Mouse (Mus musculus): ENCODE data around the gene Ninj2. TPM values are rescaled to one million over a fixed set of nuclear protein-coding genes. Genes with fewer than 3 reads are reported as not detected.
A peak's percentile ranks its signal among the peaks of the same experiment; 100 is the strongest.

Gene Ninj2
- polyA plus RNA-seq, 1 experiment = 4.5 TPM

GRCm38 (mm10) chr6:120126456-120126855 is 33.3 kb downstream of the Ninj2 start:
- DNase-seq (ENCODE audit: extremely low spot score in 1 of 2, low spot score in 1 of 2) = no peak

- no peak for DNase-seq (ENCODE audit: extremely low spot score in 1 of 2, low spot score in 1 of 2)
Observed at GRCm38 (mm10) chr6:120127321-120127720, 34.2 kb downstream of the Ninj2 start.

DNA sequence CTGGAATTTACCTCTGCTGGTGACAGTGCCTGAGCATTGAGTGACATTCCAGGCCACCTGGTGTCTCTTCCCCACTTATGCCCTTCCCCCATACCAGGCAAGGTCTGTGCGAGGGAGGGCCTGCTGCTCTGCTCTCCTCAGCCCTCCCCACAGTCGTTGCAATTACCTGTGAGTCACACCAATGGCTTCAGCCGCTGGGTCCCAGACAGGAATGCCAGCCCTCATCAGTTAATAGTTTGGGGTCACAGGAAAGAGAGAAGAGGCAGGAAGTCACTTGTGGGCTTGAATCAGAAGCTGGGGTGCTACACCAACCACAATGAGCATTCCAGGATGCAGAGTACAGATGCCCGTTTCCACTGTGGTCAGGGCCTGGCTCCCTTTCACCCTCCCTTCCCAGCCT is 41.6 kb downstream of the Ninj2 start:
- no peak for DNase-seq (ENCODE audit: extremely low spot score in 1 of 2, low spot score in 1 of 2)

DNA sequence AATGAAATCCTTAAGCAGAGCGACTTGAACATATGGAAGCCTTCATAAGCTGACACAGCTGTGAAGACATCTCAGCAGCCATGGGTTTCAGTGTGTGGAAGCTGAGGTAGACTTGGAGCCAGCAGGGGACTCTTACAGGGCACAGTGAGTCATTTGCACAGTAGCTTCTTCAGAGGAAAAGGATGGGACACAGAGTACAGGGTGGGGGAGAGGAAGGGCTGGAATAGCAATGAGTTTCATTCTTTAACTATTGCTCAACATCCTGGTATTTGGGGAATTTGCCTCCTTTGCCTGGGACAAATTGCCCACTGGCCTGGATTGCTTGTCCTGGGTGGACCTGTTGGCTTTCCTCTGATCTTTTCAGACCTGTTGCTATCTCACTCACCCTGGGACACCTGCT is 52.3 kb downstream of the Ninj2 start:
- peak in 1 of 2 experiments; percentile 23 for DNase-seq (ENCODE audit: extremely low spot score in 1 of 2, low spot score in 1 of 2)

DNA sequence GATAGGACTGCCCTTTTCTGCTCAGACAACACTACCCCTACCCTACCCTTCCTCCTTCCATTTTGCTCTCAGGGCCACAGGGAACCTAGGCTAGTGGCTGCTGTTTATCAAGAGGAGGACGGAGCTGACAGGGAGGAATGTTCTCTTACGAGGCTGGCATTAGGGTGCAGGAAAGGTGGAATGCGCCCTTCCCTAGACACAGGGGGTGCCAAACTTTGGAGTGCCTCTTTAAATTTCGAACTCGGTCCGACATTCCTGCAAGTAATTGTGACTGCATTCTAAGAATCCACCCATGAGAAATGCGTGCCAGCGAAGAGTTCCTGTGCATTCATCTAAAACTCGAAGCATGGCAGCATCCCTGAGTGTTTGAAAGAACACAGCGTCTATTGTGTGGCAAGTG is 53.5 kb downstream of the Ninj2 start:
- DNase-seq (ENCODE audit: extremely low spot score in 1 of 2, low spot score in 1 of 2) = no peak

DNA sequence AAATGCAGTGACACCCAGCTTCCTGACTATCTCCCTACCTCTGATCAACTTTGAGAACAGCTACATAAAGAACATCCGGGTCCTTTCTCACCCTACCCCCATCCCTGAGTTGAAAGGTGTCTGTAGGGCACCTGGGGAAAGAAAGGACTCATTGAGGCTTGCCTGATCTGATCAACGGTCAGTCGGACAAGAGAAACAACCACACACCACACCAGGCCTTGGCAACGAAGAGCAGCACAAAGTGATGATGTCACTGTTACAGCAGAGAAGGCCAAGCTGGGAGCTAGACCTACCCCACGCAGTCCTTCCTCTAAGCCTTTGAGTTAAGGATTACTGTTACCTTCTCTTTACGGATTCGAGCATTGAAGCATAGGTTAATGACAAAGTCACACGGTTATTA is 54.3 kb downstream of the Ninj2 start:
- DNase-seq (ENCODE audit: extremely low spot score in 1 of 2, low spot score in 1 of 2) = no peak

DNA sequence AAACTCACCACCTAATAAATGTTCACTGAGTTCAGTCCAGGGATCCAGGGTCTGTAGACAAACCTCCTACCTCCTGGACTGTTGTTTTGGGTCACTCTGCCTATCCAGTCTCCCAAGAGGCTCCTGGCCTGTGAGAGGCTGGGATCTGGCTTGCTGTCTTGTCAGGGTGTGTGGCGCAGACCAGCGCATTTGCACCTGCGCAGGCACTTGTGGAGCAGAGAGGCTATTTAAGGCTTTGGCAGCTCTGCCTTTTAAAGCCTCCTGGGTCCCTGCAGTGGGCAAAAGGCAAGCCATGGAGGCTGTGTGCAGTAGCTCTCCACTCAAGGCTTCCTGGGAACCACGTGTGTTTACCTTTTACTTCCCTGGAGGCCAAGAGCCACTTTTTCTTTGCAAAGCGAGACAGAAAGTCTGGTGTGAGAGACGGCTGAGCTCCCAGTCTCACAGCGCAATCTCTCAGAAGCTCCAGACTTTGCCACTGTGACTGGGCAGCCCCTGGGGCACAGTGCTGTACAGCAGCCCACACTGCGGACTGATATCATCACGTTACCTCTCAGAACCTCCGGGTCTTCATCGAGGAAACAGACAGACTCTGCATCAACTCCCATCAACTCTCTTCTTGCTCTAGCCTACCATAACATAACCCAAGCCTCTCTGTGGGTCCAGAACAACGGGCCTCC is 55.7 kb downstream of the Ninj2 start:
- DNase-seq (ENCODE audit: extremely low spot score in 1 of 2, low spot score in 1 of 2) = no peak

- no peak for DNase-seq (ENCODE audit: extremely low spot score in 1 of 2, low spot score in 1 of 2)
Observed at GRCm38 (mm10) chr6:120149458-120150120, 56.4 kb downstream of the Ninj2 start.

DNA sequence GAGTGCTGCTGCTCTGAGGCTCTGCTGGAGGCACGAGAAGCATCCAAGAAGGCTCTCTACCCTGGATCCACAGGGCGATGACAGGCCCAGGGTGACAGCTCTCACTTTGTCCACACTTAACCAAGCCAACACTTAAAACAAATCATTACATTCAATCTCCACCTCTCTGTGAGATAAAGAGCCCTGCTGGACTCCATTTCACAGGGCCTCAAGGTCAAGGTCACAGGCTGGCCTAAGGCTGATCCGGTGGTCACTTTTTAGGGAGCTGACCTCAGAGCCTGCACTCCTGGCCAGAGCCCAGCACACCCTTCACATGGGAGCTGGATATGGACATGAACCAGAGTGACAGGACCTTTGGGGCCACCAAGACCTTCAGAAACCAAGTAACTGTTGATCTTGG is 57.1 kb downstream of the Ninj2 start:
- no peak for DNase-seq (ENCODE audit: extremely low spot score in 1 of 2, low spot score in 1 of 2)

DNA sequence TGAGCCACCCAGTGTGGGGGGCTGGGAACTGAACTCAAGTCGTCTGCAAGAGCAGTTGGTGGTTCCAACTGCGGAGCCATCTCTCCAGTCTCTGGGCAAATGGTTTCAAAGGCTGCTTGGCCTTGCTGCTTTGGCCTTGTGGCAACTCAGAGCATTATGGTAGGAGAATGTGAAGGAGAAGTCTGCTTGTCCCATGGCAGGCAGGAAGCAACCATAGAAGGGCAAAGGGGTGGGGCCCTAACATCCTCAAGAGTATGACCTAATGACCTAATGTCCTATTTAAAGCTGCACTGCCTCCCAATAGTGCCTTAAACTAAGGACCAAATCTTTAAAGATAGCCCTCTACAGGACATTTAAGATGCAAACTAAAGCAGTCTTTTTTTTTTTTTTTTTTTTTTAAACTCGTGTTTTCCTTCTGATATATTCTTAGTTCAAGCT is 58.5 kb downstream of the Ninj2 start:
- DNase-seq (ENCODE audit: extremely low spot score in 1 of 2, low spot score in 1 of 2) = no peak

DNA sequence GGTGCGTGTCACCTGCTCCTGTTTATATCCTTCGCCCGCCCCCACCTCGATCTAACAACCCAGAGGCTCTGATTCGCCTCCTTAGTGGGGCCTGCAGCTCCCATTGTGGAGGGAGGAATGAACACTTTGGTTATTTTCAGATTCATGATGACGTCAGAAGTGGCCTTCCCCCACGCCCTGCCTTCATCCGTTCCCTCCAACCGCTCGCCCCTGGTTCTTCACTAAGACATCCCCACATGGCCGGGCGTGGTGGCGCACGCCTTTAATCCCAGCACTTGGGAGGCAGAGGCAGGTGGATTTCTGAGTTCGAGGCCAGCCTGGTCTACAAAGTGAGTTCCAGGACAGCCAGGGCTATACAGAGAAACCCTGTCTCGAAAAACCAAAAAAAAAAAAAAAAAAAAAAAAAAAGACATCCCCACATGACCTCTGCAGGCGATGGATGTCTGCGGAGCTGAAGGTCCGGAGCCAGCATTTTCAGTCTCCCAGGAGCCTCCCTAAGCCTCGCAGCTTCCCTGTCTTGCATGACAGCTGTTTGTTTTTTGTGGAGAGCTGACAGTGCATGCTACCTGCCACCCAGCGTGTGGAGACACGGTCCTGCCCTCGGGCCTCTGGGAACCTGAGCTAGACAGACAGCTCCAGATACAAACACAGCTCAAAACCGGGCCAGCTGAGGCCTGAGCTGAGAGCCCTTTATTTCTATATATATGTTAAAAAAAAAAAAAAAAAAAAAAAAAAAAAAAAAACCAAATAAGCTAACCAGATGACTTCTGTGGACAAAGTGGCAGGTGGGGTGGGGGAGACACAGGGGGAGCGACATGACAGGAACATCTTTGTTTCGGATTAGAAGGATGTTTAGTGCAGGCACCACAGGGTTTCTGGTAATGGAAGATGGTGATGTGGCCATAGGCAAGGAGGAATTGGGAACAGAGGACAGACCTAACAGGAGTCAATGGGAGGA is 59.9 kb downstream of the Ninj2 start:
- no peak for DNase-seq (ENCODE audit: extremely low spot score in 1 of 2, low spot score in 1 of 2)

GRCm38 (mm10) chr6:120154526-120155309 is 61.6 kb downstream of the Ninj2 start:
- no peak for DNase-seq (ENCODE audit: extremely low spot score in 1 of 2, low spot score in 1 of 2)

GRCm38 (mm10) chr6:120155510-120155909 is 62.4 kb downstream of the Ninj2 start:
- DNase-seq (ENCODE audit: extremely low spot score in 1 of 2, low spot score in 1 of 2) = no peak

DNA sequence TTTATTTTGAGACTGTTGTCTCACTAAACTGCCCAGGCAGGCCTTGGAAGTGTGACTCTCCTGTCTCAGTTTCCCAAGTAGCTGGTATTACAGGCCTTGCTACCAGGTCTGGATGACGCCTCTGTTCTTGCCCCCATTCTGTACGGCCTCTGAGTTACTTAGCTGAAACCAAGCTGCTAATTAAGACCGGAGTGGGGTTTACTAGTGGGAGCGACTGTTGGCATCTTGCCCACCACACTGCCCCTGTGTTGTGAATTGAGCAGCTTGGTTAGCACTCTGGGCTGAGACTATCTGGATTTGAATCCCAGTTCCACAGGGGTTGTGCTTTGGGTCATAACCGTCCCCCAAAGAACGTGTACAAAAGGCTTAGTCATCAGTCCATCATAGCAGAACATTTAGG is 64.3 kb downstream of the Ninj2 start:
- DNase-seq (ENCODE audit: extremely low spot score in 1 of 2, low spot score in 1 of 2) = no peak

GRCm38 (mm10) chr6:120159133-120159901 is 66.2 kb downstream of the Ninj2 start:
- peak; percentile 46 to 68 for DNase-seq (ENCODE audit: extremely low spot score in 1 of 2, low spot score in 1 of 2)

DNA sequence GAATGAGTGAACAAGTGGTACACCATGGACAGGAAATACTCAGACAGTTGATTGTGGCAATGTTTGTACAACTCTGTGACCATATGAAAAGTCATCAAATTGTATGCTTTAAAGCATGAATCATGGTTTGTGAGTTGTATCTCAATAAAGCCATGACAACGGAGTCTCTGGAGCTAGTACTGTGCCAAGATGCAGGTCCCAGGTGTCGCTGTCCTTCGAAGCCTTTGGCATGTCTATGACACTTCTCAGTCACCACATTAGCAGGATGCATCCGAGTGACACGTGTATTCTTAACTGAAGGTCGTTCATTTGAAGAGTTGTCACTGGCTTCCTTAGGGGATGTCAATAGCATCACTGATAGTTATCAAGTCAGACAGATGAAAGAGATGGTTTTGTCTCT is 69.8 kb downstream of the Ninj2 start:
- no peak for DNase-seq (ENCODE audit: extremely low spot score in 1 of 2, low spot score in 1 of 2)

- DNase-seq (ENCODE audit: extremely low spot score in 1 of 2, low spot score in 1 of 2) = peak; percentile 25 to 68
Observed at GRCm38 (mm10) chr6:120164765-120165164, 71.6 kb downstream of the Ninj2 start.

- no peak for DNase-seq (ENCODE audit: extremely low spot score in 1 of 2, low spot score in 1 of 2)
Observed at GRCm38 (mm10) chr6:120167574-120167973, 74.4 kb downstream of the Ninj2 start.

- DNase-seq (ENCODE audit: extremely low spot score in 1 of 2, low spot score in 1 of 2) = no peak
Observed at GRCm38 (mm10) chr6:120172294-120173017, 79.3 kb downstream of the Ninj2 start.
